Mouse (Mus musculus): ENCODE data around the gene Cc2d1a. TPM values are rescaled to one million over a fixed set of nuclear protein-coding genes. Genes with fewer than 3 reads are reported as not detected.

Gene Cc2d1a
- polyA plus RNA-seq, 1 experiment from 2014 or later, result 17.4 TPM

- no peaks in the 10 kb centered on the region for H3K9me3 ChIP-seq (ENCODE audit: control insufficient read depth, low read length)
Measured at GRCm38 (mm10) chr8:84084341-84085115, 63.2 kb downstream of the Cc2d1a start.

GRCm38 (mm10) chr8:84083829-84084241 lies 63.9 kb downstream of the Cc2d1a start:
- ATAC-seq (replicated peaks; ENCODE audit: low FRiP score, low TSS enrichment, low read depth) (no peak), DNase-seq (ENCODE audit: low spot score) (no peak)
- Histone ChIP-seq H3K27ac (ENCODE audit: low read depth) (no peak overlapping the region), H3K27me3 (replicated peaks; ENCODE audit: control insufficient read depth, insufficient read depth, low read length) (no peaks in the 10 kb centered on the region), H3K4me1 (replicated peaks; ENCODE audit: control insufficient read depth, insufficient read depth, low read length) (no peaks in the 10 kb centered on the region), H3K4me3 (ENCODE audit: low read depth, low read length) (no peak overlapping the region), H3K9ac (ENCODE audit: low read length) (no peak overlapping the region), H3K36me3 (ENCODE audit: control insufficient read depth, insufficient read depth, low read length) (peaks cover 83% of the 10 kb centered on the region), H3K4me2 (ENCODE audit: low read length) (no peak overlapping the region), H3K9me3 (ENCODE audit: control insufficient read depth, low read length) (no peaks in the 10 kb centered on the region)
- WGBS, result 26% methylated on average over 8 of the region's 8 CpGs

More at GRCm38 (mm10) chr8:84084341-84085115, 63.2 kb downstream of the Cc2d1a start:
- no peak overlapping the region for H3K27ac ChIP-seq (ENCODE audit: low read depth)
- 52% methylated on average over 42 of the region's 42 CpGs for WGBS
- H3K4me2 ChIP-seq (ENCODE audit: low read length), result no peak overlapping the region
- DNase-seq (ENCODE audit: low spot score) (no peak), ATAC-seq (replicated peaks; ENCODE audit: low FRiP score, low TSS enrichment, low read depth) (no peak)
- H3K4me3 ChIP-seq (ENCODE audit: low read depth, low read length), result no peak overlapping the region
- no peaks in the 10 kb centered on the region for H3K4me1 ChIP-seq (replicated peaks; ENCODE audit: control insufficient read depth, insufficient read depth, low read length)
- no peaks in the 10 kb centered on the region for H3K27me3 ChIP-seq (replicated peaks; ENCODE audit: control insufficient read depth, insufficient read depth, low read length)
- H3K36me3 ChIP-seq (ENCODE audit: control insufficient read depth, insufficient read depth, low read length), result peaks cover 82% of the 10 kb centered on the region
- H3K9ac ChIP-seq (ENCODE audit: low read length), result no peak overlapping the region

MicroRNA genes within 50 kb of the gene (microRNA counts, 519-probe panel; counts per million panel counts)
- 3,281 counts per million, percentile 42 among the panel's probes with 10 or more counts for microRNA mmu-miR-181c
- 2,713 counts per million, percentile 30 among the panel's probes with 10 or more counts for microRNA mmu-miR-709

Small RNA genes lying within 50 kb of the gene (microRNA-seq; reads per million reads assigned to microRNA genes)
- not detected for gene Gm25110
- 7,977 reads per million, percentile 94 among the genes with 10 or more reads in this experiment for gene Mir181c
- gene Mir181d, result 6,845 reads per million, percentile 92 among the genes with 10 or more reads in this experiment
- not detected for gene Mir709

Other genes starting within 250 kb of the Cc2d1a start
- 21.8 and 24.9 TPM in 2 replicates for gene Adgrl1, start 247.8 kb downstream of the Cc2d1a start, polyA plus RNA-seq (2014; fragmentation: Nextera tagmentation; extraction: Ambion mirVana)
- gene Gm10644, start 192.7 kb downstream of the Cc2d1a start, polyA plus RNA-seq (2014; fragmentation: Nextera tagmentation; extraction: Ambion mirVana), result 0.23 and 0.37 TPM in 2 replicates
- 64.8 and 70.9 TPM in 2 replicates for gene Asf1b, start 192.4 kb downstream of the Cc2d1a start, polyA plus RNA-seq (2014; fragmentation: Nextera tagmentation; extraction: Ambion mirVana)
- gene Prkaca, start 174.9 kb downstream of the Cc2d1a start, polyA plus RNA-seq (2014; fragmentation: Nextera tagmentation; extraction: Ambion mirVana), result 97.9 and 105 TPM in 2 replicates
- 15.4 and 17.6 TPM in 2 replicates for gene Samd1, start 150.3 kb downstream of the Cc2d1a start, polyA plus RNA-seq (2014; fragmentation: Nextera tagmentation; extraction: Ambion mirVana)
- 0.39 and 0.66 TPM in 2 replicates for gene 1700067K01Rik, start 146.4 kb downstream of the Cc2d1a start, polyA plus RNA-seq (2014; fragmentation: Nextera tagmentation; extraction: Ambion mirVana)
- 1.3 and 1.6 TPM in 2 replicates for gene 2210011C24Rik, start 135.8 kb downstream of the Cc2d1a start, polyA plus RNA-seq (2014; fragmentation: Nextera tagmentation; extraction: Ambion mirVana)
- gene Palm3, start 126.5 kb downstream of the Cc2d1a start, polyA plus RNA-seq (2014; fragmentation: Nextera tagmentation; extraction: Ambion mirVana), result 5.8 and 7.0 TPM in 2 replicates
- 0.69 and 1.2 TPM in 2 replicates for gene Il27ra, start 105.3 kb downstream of the Cc2d1a start, polyA plus RNA-seq (2014; fragmentation: Nextera tagmentation; extraction: Ambion mirVana)
- gene Rln3, start 102.9 kb downstream of the Cc2d1a start, polyA plus RNA-seq (2014; fragmentation: Nextera tagmentation; extraction: Ambion mirVana), result 0.40 and 0.41 TPM in 2 replicates
- gene Gm10643, start 82.8 kb downstream of the Cc2d1a start, polyA plus RNA-seq (2014; fragmentation: Nextera tagmentation; extraction: Ambion mirVana), result 1.5 and 1.9 TPM in 2 replicates
- 11.1 and 11.6 TPM in 2 replicates for gene Rfx1, start 81.1 kb downstream of the Cc2d1a start, polyA plus RNA-seq (2014; fragmentation: Nextera tagmentation; extraction: Ambion mirVana)
- gene Dcaf15, start 43.2 kb downstream of the Cc2d1a start, polyA plus RNA-seq (2014; fragmentation: Nextera tagmentation; extraction: Ambion mirVana), result 10.8 and 11.7 TPM in 2 replicates
- gene Podnl1, start 21.9 kb downstream of the Cc2d1a start, polyA plus RNA-seq (2014; fragmentation: Nextera tagmentation; extraction: Ambion mirVana), result 0.46 and 0.49 TPM in 2 replicates
- gene 4930432K21Rik, start 89 bp upstream of the Cc2d1a start, polyA plus RNA-seq (2014; fragmentation: Nextera tagmentation; extraction: Ambion mirVana), result 0.48 and 0.92 TPM in 2 replicates
- 4.1 and 4.4 TPM in 2 replicates for gene Nanos3, start 37.3 kb upstream of the Cc2d1a start, polyA plus RNA-seq (2014; fragmentation: Nextera tagmentation; extraction: Ambion mirVana)
- 10.9 and 11.5 TPM in 2 replicates for gene Zswim4, start 89.1 kb upstream of the Cc2d1a start, polyA plus RNA-seq (2014; fragmentation: Nextera tagmentation; extraction: Ambion mirVana)
- 377 and 380 TPM in 2 replicates for gene D8Ertd738e, start 101.8 kb upstream of the Cc2d1a start, polyA plus RNA-seq (2014; fragmentation: Nextera tagmentation; extraction: Ambion mirVana)
- 79.7 and 90.6 TPM in 2 replicates for gene Mri1, start 109.4 kb upstream of the Cc2d1a start, polyA plus RNA-seq (2014; fragmentation: Nextera tagmentation; extraction: Ambion mirVana)
- 20.6 and 22.5 TPM in 2 replicates for gene Ccdc130, start 122.4 kb upstream of the Cc2d1a start, polyA plus RNA-seq (2014; fragmentation: Nextera tagmentation; extraction: Ambion mirVana)
- gene Cacna1a, start 240.5 kb upstream of the Cc2d1a start, polyA plus RNA-seq (2014; fragmentation: Nextera tagmentation; extraction: Ambion mirVana), result 4.6 and 5.1 TPM in 2 replicates

Measured in intestine, embryonic 14.5 days (tissue).